Mouse (Mus musculus) spleen, postnatal 0 days (tissue): ENCODE measurements around the gene Itgb1bp1. TPM values are rescaled to one million over a fixed set of nuclear protein-coding genes. Genes with fewer than 3 reads are reported as not detected.

Experiments used
- polyA plus RNA-seq: library from polyadenylated mRNA; unstranded; fragments of >200 nt; fragmentation: Nextera tagmentation; extraction: Ambion mirVana; gene quantifications from 2 replicates; pipeline ENCODE4 v1.2.1, GENCODE M21; 2015

Gene Itgb1bp1
- 29.2 and 32.6 TPM in 2 replicates for polyA plus RNA-seq

DNA sequence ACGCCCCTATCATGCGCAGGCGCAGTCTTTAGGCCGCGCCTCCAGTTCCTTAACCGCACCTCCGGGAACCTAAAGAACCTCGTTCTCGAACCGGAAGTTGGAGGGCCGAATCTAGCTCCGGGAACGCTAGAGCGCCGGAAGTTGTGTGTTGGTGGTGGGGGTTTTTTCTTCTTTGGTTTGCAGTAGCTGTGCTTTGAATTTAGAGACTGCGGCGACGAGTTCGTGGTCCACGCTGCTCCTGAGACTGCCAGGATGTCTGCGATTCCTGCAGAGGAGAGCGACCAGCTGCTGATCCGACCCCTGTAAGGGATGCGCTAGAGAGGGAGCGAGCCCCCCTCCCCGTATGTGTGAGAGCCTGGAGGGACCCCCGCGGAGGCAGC is at the start of gene Itgb1bp1:
TSS of gene Itgb1bp1 (minus strand) at position 42 of the 380 bp plus-strand sequence.

DNA sequence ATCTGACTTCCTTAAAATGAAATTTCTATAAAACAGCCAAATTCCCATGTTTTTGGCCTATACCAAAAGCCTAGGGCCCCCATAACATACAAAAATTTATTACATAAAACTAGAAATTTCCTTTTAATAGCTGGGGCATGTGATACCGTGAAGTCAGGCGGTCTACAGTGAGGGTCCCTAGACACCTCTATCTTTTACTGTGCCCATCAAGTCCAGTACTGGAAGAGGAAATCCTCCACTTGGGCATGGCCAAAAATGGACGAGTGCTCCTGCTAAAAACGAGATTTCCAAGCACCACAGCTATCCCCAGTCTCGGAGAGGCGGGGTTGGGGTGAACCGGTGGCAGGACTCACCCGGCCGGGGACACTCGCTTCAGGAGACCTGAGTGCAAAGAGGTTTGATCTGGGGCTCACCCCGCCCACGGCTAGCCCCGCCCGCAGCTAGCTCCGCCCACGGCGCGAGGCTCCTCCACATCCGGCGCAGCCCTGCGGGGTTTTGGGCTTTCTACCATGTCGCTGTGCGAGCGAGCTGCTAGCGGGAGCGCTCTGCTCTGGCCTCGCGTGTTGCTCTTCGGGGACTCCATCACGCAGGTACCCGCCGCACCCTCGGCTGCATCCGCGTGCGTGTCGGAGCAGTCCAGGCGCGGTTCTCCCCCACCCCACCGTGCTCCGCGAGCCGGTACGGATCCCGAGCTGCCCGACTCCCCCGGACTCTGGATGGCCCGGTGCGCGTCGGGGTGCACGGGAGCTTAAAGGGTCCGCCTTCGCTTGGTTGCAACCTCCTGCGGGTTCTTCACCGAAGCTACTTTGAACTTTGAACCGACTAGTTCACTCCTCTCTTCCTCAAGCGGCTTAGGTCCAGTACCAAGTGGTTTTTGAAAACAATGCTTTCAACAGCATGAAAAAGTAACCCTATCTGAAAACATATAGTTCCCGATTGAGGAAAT is 30.1 kb upstream of the Itgb1bp1 start, which contains the start of gene Iah1:
TSS of gene Iah1 (plus strand) at position 467 of the 946 bp plus-strand sequence.

DNA sequence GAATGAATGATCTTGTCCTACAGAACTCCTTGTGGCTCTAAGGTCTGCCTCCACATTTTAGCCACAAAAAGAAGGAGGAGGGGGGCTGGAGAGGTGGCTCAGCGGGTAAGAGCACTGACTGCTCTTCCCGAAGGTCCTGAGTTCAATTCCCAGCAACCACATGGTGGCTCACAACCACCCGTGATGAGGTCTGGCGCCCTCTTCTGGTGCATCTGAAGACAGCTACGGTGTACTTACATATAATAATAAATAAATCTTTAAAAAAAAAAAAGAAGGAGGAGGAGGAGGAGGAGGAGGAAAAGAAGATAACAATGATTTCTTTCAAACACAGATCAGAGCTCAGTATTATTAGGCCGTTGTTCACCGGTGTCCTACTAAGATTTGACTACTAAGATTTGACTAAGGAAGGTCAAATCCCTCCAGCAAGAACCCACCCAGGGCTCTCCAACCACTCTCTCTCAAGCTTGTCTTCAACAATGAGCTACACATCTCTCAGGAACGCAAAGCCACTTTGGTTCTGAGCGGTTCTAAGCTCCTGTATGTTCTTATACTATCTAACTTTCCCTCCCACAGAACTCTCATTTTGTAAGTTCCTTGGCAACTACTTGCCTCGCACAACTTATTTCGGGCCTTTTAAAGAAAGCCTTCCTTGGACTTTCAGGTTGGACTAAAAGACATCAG is 1.2 kb downstream of the Itgb1bp1 start, which contains the start of gene Cpsf3:
TSS of gene Cpsf3 (plus strand) at position 631 of the 681 bp plus-strand sequence.

Other genes with a start within 250 kb of the Itgb1bp1 start
- 45.7 and 48.5 TPM in 2 replicates for gene Cpsf3, start 893 bp downstream of the Itgb1bp1 start, polyA plus RNA-seq
- 28.1 and 32.7 TPM in 2 replicates for gene Iah1, start 30.1 kb upstream of the Itgb1bp1 start, polyA plus RNA-seq
- gene Adam17, start 87.3 kb upstream of the Itgb1bp1 start, polyA plus RNA-seq, result 20.1 and 21.1 TPM in 2 replicates
- gene Ywhaq, start 131.4 kb upstream of the Itgb1bp1 start, polyA plus RNA-seq, result 190 and 199 TPM in 2 replicates